Mouse (Mus musculus) Patski (cell line): Measurements from ENCODE around the gene Tmem11. TPM values are rescaled to one million over a fixed set of nuclear protein-coding genes. Genes with fewer than 3 reads are reported as not detected.

Source experiments
- ATAC-seq: fragments of 100-300 bp; one replicate; pipeline ENCODE4 v1.8.0; 2021
- CTCF ChIA-PET: fragments of 350-600 bp; sonication (Branson Sonifier 250); formaldehyde crosslinking; loops from one replicate; lab custom pipeline; 2022; ENCODE audit warnings: inconsistent platforms; lab: Charles Lee
- POLR2A ChIA-PET: fragments of 350-600 bp; sonication (Branson Sonifier 250); formaldehyde crosslinking; loops from one replicate; lab custom pipeline; 2022; ENCODE audit warnings: antibody characterized with exemption, inconsistent platforms; lab: Charles Lee
- DNase-seq: peaks from one replicate; pipeline ENCODE4 v3.0.0-alpha.2; 2011; ENCODE audit warnings: low read depth, low spot score
- H3K27me3 ChIP-seq: fragments of 371-371 bp; one replicate; pipeline ENCODE4 v1.5.1; 2021
- CTCF ChIP-seq: fragments of 100-300 bp; IDR thresholded peaks from one replicate; pipeline ENCODE4 v1.5.1; 2021
- in situ Hi-C: fragments of 300-500 bp; cut with MboI; formaldehyde crosslinking; loops from 3 replicates; pipeline ENCODE4 v1.11.1; 2018; ENCODE audit warnings: low pct_unique_long_range_greater_than_20kb, mixed read lengths
- polyA plus RNA-seq: library from polyadenylated mRNA; unstranded; gene quantifications from one replicate; pipeline ENCODE4 v1.2.3, GENCODE M21; 2021

Gene Tmem11
- 47.5 TPM for polyA plus RNA-seq

DNA sequence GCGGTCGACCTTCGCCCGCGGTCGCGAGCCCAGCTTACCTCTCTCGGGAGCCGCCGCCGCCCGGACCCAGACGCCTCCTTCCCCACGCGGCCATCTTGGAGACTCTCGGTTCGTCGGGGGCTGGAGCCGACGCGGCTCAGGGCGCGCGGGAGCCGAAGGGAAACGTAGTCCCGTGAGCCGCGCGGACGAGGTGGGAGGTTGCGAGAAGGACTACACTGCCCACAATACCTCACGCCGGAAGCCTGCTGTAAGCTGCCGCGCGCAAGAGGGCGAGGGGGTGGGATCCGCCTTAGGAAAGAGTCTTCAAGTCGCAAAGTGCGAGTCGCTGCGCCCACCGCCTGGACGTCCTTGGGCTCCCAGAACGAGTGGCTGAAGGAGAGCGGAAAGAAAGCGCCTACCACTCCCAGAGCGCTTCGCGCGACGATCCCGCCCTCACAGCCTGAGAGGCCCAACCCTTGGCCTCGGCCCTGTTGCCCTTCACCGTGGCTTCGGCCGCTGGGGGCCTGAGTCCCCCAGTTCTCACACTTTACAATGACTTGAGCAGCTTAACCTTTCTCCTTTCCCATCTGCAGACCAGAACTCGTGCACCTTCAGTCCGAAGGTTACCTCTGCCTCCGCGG is at the start of gene Tmem11:
TSS of gene Tmem11 (minus strand) at position 598 of the 620 bp plus-strand sequence.
- CTCF ChIA-PET: interaction anchor here (1.0 to 1.7 kb wide), 3 partner anchors 33 to 180 kb away, joined by 3 read pairs; no protein-coding TSS in a partner anchor
- ATAC-seq: peak; percentile 88

DNA sequence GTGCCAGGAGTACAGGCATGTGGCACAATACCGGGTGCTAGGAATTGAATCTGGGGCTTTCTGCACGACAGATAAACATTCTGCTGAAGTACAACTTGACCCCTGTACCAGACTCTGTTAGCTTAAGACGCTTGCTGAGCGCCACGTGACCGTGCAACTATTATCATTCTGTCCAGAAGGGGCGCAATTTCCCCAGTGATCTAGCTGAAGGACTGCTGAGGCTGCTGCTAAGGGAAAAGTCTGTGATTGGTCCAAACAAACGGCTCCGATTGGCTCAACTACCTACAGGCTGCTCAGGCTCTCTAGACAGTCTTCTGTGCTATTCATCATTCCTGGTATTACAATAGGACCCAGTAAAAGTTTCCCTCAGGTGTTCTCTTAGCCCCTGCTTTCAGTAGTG is 48.2 kb upstream of the Tmem11 start:
- in situ Hi-C loops: loop anchor here (10.0 kb wide), 1 partner anchor 168 kb away; no protein-coding TSS in a partner anchor
- peak; percentile 33 for ATAC-seq
- ChIA-PET CTCF (interaction anchor here (1.6 kb wide), 1 partner anchor 12 kb away, joined by 9 read pairs; the partner anchor contains the start of gene Natd1), POLR2A (no interaction called here)
- DNase-seq: no peak
- no peaks in the 10 kb centered on the region for H3K27me3 ChIP-seq
- TF ChIP-seq CTCF: no peak

More for the DNA sequence above, at the start of gene Tmem11:
- H3K27me3 ChIP-seq: no peaks in the 10 kb centered on the region
- DNase-seq: peak; percentile 82
- POLR2A ChIA-PET: interaction anchor here (0.6 to 0.9 kb wide), 3 partner anchors 31 to 196 kb away, joined by 3 to 4 read pairs (median 3); no protein-coding TSS in a partner anchor
- TF ChIP-seq CTCF: no peak
- in situ Hi-C loops: no loop called here

DNA sequence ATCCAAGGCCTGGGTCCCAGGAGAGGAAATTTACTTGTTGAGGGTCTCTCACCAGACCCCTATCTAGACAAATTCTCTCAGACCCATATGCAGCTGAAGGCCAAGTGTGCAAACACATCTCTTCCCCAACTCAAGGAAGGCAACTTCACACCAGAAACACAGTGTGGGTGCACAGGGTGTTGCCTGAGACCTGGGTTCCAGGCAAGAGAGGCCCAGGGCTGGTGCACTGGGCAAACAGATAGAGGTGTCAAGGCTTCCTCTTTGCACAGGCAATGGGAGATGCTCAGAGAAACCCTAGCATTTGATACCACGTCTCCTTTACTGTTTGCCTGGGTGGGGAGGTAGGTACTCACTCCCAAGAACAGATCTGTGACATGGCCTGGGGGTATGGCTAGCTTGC is 45.9 kb upstream of the Tmem11 start:
- ATAC-seq: no peak
- POLR2A ChIA-PET: no interaction called here
- in situ Hi-C loops: loop anchor here (10.0 kb wide), 1 partner anchor 170 kb away; no protein-coding TSS in a partner anchor

DNA sequence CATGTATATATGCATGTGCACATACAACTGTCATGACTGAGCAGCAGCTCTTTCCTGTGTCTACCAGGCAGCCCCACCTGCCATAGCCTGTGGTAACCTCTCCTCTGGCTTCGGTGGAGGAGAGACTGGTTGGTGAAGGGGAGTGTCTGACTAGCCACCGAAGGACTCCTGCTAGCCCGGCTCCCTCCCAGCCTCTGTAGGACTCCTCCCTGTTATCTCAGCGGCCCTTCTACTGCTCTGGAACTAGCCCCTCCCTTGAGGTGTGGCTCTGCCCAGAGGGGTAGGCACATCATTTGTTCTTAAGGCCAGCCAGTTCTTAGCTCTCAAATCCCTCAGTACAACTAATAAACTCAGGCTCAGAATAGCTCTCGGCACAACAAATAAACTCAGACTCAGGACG is 45.4 kb upstream of the Tmem11 start:
- CTCF ChIA-PET: no interaction called here
- TF ChIP-seq CTCF: no peak
- no peak for DNase-seq
- ATAC-seq: no peak
- POLR2A ChIA-PET: no interaction called here
- H3K27me3 ChIP-seq: no peaks in the 10 kb centered on the region
- in situ Hi-C loops: loop anchor here (10.0 kb wide), 1 partner anchor 170 kb away; no protein-coding TSS in a partner anchor

More for the DNA sequence above, 45.9 kb upstream of the Tmem11 start:
- H3K27me3 ChIP-seq: no peaks in the 10 kb centered on the region
- TF ChIP-seq CTCF: no peak
- CTCF ChIA-PET: no interaction called here
- DNase-seq: no peak

DNA sequence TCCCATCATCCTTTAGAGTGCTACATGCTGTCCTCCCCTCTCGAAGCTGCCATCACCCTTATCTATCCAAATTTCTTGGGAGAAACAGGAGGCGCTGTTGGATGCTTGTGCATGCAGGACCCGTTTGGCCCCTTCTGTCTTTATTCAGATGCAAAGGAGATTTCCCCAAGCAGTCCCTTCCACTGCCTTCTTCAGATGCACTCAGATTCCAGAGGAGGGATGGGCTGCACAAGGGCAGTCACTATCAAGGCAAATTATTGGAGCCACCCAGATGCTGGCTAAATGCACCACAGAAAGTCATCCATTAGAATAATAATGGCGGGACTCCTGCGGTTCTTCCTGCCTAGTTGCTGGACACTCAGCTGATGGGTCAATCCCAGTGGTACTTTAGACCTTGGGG is 43.9 kb upstream of the Tmem11 start:
- POLR2A ChIA-PET: interaction anchor here (0.6 kb wide), 1 partner anchor 45 kb away, joined by 3 read pairs; no protein-coding TSS in a partner anchor
- no peak for ATAC-seq
- H3K27me3 ChIP-seq: no peaks in the 10 kb centered on the region
- DNase-seq: no peak
- no peak for TF ChIP-seq CTCF
- CTCF ChIA-PET: no interaction called here
- in situ Hi-C loops: loop anchor here (10.0 kb wide), 1 partner anchor 172 kb away; no protein-coding TSS in a partner anchor

DNA sequence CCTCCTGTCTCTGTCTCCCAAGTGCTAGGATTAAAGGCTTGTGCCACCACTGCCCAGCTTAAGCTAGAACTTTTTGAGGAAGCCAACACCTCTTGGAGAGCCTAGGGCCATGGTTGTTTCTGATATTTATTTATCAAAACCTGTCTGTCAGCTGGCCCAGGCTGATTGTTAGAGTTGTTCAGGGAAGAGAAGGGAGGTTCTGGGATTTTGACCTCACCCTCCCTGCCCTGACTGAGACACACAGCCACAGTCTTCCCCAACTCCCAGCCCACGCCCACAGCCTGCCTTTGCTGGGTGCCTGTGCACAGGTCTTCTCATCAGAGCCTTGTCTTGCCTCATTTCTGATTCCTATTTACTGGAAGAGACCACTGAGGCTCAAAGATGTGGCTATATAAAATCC is 43.1 kb upstream of the Tmem11 start:
- DNase-seq: no peak
- no peak for TF ChIP-seq CTCF
- ATAC-seq: no peak
- no peaks in the 10 kb centered on the region for H3K27me3 ChIP-seq
- ChIA-PET CTCF (no interaction called here), POLR2A (interaction anchor here (0.6 kb wide), 1 partner anchor 45 kb away, joined by 3 read pairs; no protein-coding TSS in a partner anchor)
- in situ Hi-C loops: loop anchor here (10.0 kb wide), 1 partner anchor 173 kb away; no protein-coding TSS in a partner anchor

DNA sequence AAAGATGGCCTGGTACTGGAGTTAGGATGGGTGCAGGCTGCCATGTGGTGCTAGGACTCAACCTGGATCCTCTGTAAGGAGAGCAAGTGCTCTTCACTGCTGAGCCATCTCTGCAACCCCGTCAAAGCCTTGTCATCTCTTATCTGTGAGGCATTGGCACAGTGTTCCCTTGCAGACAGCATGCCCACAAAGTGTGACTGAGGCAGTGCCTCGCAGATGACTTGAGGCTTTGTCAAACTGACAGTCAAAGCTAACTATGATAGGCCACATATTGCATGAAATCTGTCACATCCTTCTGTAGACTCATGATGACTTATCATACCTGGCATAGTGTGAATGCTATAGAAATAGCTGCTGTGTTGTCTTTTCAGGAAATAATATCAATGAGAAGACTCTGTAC is 40.9 kb upstream of the Tmem11 start:
- no peaks in the 10 kb centered on the region for H3K27me3 ChIP-seq
- TF ChIP-seq CTCF: no peak
- POLR2A ChIA-PET: interaction anchor here (0.7 kb wide), 1 partner anchor 444 kb away, joined by 4 read pairs; no protein-coding TSS in a partner anchor
- ATAC-seq (no peak), DNase-seq (no peak)
- CTCF ChIA-PET: no interaction called here
- in situ Hi-C loops: loop anchor here (10.0 kb wide), 1 partner anchor 175 kb away; no protein-coding TSS in a partner anchor

DNA sequence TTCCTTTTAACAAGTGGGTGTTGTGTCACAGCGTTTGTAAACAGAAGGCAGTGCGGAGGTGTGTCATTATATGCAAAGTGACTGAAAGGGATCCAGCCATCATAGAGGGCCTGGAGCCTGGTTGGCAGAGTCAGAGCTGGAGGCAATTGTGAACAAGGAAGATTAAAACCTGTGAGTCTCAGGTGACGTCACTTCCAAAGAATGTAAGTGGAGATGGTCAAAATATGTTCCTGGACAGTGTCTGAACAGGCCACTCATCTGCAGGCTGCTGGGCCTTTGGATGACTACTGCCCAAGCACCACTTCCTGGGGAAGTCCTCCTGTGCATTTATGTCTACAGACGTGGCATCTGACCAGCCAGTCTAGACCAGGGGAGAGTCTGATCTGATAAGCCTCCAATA is 36.1 kb upstream of the Tmem11 start:
- ATAC-seq (peak; percentile 36), DNase-seq (peak; percentile 44)
- in situ Hi-C loops: no loop called here
- CTCF ChIA-PET: interaction anchor here (3.2 kb wide), 1 partner anchor 12 kb away, joined by 9 read pairs; no protein-coding TSS in a partner anchor
- TF ChIP-seq CTCF: no peak
- no peaks in the 10 kb centered on the region for H3K27me3 ChIP-seq
- POLR2A ChIA-PET: interaction anchor here (0.7 kb wide), 1 partner anchor 117 kb away, joined by 3 read pairs; no protein-coding TSS in a partner anchor

DNA sequence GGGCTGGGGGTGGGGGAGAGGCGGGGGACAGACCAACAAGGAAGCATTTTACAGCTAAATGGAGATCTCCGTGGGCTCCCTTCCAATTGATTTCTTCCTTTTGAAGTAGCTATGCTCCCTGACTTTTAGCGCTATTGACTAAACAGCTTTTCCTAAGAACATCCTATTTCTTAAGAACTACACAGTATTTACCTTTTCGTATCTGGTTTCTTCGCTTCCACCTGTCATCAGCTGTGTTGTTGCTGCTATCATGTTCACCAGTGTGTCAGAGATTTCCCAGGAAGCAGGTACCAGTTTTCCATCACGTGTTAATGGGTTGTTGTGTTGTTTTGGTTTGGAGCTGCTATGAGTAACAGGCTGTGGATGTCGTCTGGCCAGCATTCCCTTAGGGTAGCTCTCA is 35.4 kb upstream of the Tmem11 start, which contains the start of gene Natd1:
TSS of gene Natd1 (minus strand) at position 260 of the 400 bp plus-strand sequence.
- in situ Hi-C loops: no loop called here
- H3K27me3 ChIP-seq: no peaks in the 10 kb centered on the region
- no peak for DNase-seq
- no peak for ATAC-seq
- ChIA-PET POLR2A (interaction anchor here (1.9 kb wide), 1 partner anchor 18 kb away, joined by 4 read pairs; the partner anchor contains the start of gene Map2k3), CTCF (interaction anchor here (3.2 kb wide), 1 partner anchor 13 kb away, joined by 9 read pairs; no protein-coding TSS in a partner anchor)
- no peak for TF ChIP-seq CTCF
